Mouse (Mus musculus): ENCODE measurements around the gene Stub1.
A peak's percentile ranks its signal among the peaks of the same experiment; 100 is the strongest.

Gene Stub1

GRCm38 (mm10) chr17:25837076-25837410 lies 3.8 kb upstream of the Stub1 start, which contains the start of gene Rhbdl1:
Gene Rhbdl1 (minus strand): TSS chr17:25837295.
- peak; percentile 66 for DNase-seq (ENCODE audit: low read depth, low spot score)

GRCm38 (mm10) chr17:25836397-25837075 lies 3.3 kb upstream of the Stub1 start:
- no peak for DNase-seq (ENCODE audit: low read depth, low spot score)

GRCm38 (mm10) chr17:25835816-25836215 lies 2.6 kb upstream of the Stub1 start:
- DNase-seq (ENCODE audit: low read depth, low spot score) = no peak

DNA sequence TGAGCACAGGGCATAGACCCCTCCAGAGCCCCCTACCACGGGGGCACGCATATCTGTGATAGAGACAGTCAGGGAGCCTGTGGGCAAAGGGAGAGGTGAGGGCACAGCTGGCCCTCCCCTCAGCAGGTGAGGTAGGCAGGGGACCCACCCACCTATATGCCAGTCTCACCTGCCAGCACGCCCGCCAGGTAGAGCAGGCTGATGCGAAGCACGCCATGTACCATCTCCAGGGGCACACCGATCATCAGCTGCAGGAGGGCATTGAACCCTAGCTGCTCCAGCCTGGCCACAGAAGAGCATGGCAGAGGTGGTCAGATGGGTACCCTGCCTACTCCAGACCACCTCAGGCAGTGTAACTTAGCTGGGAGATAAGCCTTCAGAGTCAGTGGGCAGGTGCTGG lies 2.1 kb upstream of the Stub1 start:
- no peak for DNase-seq (ENCODE audit: low read depth, low spot score)

GRCm38 (mm10) chr17:25834595-25835222 lies 1.5 kb upstream of the Stub1 start:
- no peak for DNase-seq (ENCODE audit: low read depth, low spot score)

GRCm38 (mm10) chr17:25833961-25834594 lies 874 bp upstream of the Stub1 start:
- DNase-seq (ENCODE audit: low read depth, low spot score) = no peak

DNA sequence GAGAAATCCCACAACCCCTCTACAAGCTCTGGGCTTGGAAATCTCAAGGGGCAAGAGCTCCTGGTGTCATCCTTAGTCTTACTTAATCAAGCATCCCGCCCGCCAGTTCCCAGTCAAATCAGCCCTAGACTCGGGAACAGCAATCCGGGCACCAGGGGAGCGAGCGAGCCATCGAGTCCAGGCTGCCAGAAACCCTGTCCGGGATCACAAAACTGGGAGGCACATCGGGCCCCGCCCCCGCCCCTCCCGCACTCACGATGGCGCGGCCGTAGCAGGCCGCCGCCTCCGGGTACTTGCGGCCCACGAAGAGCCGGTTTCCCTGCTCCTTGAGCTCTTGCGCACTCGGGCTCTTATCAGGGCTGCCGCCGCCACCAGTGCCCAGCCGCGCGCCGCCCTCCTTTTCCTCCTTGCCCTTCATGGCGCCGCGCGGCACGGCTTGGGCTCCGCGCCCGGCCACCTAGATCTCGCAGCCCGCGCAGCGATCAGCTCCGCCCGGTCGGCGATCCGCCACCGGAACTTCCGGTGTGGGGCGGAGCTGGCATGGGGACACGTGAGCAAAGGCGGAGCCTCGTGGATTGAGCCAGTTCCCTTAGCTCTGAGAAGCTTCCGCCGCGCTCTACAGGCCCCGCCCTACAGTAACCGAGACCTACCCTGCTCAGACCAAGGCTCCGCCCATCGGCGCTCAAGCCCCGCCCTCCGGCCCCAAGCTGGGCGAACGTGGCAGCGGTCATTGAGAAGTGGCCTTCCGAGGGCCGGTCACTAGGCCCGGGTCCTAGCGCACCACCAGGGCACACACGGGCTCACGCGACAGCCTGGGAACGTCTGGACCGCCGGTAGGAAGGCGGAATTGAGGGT lies 541 bp downstream of the Stub1 start:
- peak; percentile 98 for DNase-seq (ENCODE audit: low read depth, low spot score)

DNA sequence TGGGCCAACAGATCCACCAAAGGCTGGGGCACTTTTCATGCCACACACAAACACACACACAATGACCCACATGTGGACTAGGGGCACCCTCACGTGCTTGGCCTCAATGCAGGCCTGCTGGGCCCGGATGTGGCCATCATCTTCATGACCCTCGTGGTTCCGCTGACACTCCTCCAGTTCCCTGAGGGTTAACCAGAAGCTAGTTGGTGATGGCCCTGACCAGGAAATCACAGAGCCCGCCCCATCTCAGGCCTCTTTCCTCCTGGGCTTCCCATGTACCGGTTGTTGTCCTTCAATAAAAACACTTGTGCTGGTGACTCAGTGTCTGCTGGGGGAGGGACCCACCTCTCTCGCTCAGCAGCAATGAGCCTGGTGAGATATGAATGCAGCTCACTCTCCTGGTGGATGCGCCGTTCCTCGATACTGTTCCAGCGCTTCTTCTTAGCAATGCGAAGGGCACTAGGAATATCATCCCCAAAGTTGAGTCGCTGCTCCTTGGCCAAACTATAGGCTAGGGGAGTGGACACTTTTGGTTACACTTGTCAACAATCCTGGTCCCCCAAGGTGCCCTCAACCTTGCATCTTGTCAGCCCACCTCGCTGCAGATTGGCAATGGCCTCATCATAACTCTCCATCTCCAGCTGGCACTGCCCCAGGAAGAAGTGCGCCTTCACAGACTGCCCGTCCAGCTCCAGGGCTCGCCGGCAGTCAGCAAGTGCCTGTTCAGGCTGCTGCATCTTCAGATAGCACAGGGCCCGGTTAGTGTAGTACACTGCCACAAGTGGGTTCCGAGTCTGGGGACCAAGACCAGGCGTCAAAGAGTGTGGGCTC lies 1.5 kb downstream of the Stub1 start:
- no peak for DNase-seq (ENCODE audit: low read depth, low spot score)

DNA sequence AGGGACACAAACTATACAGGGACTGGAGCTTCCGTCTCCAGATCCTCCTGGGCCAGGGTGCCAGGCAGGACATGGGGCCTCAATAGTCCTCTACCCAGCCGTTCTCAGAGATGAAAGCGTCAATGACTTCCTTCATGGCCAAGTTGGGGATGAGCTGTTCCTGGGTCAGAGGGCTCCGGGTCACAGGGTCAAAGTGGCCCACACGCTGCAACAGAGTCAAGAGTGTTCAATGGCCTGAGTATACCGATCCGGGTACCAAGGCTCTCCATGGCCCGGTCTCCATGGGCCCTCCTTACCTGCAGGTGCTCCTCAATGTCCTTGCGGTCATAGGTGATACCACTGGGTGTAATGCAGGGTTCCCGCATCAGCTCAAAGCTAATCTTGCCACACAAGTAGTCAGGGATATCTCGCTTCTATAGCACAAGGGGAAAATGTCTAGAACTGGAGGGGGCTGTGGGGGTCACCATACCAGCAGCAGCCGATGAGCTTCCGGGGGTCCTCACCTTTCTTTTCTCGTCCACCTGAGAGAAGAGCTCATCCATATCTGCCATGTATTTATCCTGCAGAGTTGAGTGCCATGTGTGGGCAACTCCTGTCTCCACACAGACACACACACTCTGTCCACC lies 2.3 kb downstream of the Stub1 start:
- no peak for DNase-seq (ENCODE audit: low read depth, low spot score)

DNA sequence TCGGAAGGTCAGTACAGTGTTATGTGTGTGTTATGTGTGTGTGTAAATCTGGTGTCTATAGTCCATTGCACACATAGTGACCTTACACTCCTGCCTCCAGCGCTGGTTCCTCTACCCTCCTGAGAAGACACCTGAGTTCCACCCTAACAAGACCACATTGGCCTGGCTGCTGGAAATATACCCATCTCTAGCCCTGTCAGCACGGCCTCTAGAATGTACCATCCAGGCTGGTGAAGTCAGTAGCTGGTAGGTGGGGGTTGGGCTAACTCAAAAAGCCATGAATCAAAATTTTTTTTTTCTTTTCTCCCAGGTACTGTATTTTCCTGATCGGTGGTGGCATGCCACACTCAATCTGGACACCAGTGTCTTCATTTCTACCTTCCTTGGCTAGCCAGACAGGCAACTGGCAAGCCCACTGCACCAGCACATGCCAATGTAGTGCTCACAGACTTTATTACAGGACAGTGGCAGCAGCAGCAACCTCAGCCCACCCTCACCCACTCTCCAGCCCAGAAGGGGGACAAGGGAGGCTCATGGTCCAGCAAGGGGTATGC lies 2.9 kb downstream of the Stub1 start:
- no peak for DNase-seq (ENCODE audit: low read depth, low spot score)

GRCm38 (mm10) chr17:25829558-25830017 lies 3.6 kb downstream of the Stub1 start:
- DNase-seq (ENCODE audit: low read depth, low spot score) = no peak

- peak; percentile 75 for DNase-seq (ENCODE audit: low read depth, low spot score)
Measured at GRCm38 (mm10) chr17:25828712-25829557, 4.3 kb downstream of the Stub1 start, which contains the start of gene Jmjd8. Gene Jmjd8 (plus strand): TSS chr17:25828867.

GRCm38 (mm10) chr17:25828223-25828594 lies 5.0 kb downstream of the Stub1 start:
- DNase-seq (ENCODE audit: low read depth, low spot score) = no peak

GRCm38 (mm10) chr17:25827546-25828222 lies 5.5 kb downstream of the Stub1 start:
- DNase-seq (ENCODE audit: low read depth, low spot score) = no peak

- DNase-seq (ENCODE audit: low read depth, low spot score) = no peak
Measured at GRCm38 (mm10) chr17:25827011-25827410, 6.2 kb downstream of the Stub1 start.

DNA sequence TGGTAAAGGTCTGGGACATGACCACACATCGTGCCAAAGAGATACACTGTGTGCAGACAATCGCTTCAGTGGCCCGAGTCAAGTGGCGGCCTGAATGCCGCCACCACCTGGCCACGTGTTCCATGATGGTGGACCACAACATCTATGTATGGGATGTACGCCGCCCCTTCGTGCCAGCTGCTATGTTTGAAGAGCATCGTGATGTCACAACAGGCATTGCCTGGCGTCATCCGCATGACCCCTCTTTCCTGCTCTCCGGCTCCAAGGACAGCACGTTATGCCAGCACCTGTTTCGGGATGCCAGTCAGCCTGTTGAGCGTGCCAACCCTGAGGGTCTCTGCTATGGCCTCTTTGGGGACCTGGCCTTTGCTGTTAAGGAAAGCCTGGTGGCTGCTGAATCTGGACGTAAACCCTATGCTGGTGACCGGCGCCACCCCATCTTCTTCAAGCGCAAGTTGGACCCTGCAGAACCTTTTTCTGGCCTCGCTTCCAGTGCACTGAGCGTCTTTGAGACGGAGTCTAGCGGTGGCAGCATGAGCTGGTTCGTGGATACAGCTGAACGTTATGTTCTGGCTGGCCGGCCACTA lies 7.1 kb downstream of the Stub1 start:
- no peak for DNase-seq (ENCODE audit: low read depth, low spot score)

DNA sequence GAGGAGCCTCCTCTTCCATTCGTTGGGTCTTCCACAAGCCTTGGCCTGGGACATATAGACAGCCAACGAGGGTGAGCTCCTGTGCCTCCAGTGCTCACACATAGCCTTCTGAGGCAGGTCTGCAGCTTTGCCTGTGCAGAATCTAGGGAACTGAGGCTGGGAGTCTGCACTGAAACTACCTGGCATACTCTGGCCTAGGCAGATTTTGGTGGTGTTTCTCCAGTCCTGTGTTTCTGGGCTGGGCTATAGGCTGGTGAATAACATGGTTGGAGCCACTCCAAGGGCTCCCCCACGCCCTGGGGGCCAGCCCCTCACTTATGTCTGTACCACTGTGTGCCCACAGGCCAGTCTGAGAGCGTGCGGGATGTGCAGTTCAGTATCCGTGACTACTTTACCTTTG lies 7.9 kb downstream of the Stub1 start:
- DNase-seq (ENCODE audit: low read depth, low spot score) = no peak

GRCm38 (mm10) chr17:25824362-25825142 lies 8.7 kb downstream of the Stub1 start:
- DNase-seq (ENCODE audit: low read depth, low spot score) = no peak
